Mouse (Mus musculus) left cerebral cortex, postnatal 25 days (tissue): ENCODE data around the gene Jup. TPM values are rescaled to one million over a fixed set of nuclear protein-coding genes. Genes with fewer than 3 reads are reported as not detected.

Experiments used
- DNase-seq, 2 experiments: peaks; one replicate each; pipeline ENCODE4 v3.0.0; 2022; ENCODE audit warnings: low spot score in 2 of 2, mixed read lengths in 1 of 2
- intact Hi-C: fragments of 180-260 bp; cut with DNase I; formaldehyde crosslinking; loops from one replicate; pipeline ENCODE4 v1.15.1; 2025
- total RNA-seq, 2 experiments: library from RNA; stranded (reverse); gene quantifications; 2 replicates each; pipeline ENCODE4 v1.2.3; 2021

Gene Jup
- total RNA-seq, 2 experiments from 2014 or later = 44.2 to 45.4 TPM

GRCm38 (mm10) chr11:100392958-100393357 lies 4.6 kb downstream of the Jup start:
- peak in 1 of 2 experiments; percentile 65 for DNase-seq
- intact Hi-C loops = no loop called here

- intact Hi-C loops = no loop called here
- no peak for DNase-seq
Measured at GRCm38 (mm10) chr11:100391884-100392345, 5.6 kb downstream of the Jup start.

DNA sequence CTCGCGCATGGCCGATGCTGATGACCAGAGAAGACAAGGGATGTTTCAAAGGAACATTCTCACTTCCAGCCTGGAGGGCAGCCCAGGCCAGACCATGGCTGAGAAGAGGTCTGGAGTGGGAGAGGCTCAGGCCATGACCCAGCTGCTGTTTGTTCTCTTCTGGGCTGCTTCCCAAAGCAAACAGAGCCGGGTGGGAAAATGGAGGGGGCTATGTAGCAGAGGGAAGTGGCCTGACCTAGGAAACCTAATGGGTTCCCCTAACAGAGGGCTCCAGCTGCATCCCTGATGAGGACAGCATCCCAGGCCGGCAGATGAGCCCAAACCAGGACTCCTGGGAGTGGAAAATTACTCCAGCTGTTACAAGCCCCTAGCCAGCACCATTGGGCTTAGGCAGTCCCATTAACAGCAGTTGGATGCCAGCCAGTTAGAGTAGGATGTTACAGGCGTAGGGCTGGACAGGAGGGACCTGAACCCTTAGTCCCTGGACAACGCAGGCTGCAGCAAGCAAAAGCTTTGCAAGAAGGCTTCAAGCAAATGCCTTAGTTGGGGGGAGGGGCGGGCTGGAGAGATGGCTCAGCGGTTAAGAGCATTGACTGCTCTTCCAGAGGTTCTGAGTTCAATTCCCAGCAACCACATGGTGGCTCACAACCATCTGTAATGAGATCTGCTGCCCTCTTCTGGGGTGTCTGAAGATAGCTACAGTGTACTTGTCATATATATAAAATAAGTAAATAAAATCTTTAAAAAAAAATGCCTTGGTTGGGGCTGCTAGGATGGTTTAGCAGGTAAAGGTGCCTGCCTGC lies 6.3 kb downstream of the Jup start:
- DNase-seq = peak in 1 of 2 experiments; percentile 47
- intact Hi-C loops = no loop called here

DNA sequence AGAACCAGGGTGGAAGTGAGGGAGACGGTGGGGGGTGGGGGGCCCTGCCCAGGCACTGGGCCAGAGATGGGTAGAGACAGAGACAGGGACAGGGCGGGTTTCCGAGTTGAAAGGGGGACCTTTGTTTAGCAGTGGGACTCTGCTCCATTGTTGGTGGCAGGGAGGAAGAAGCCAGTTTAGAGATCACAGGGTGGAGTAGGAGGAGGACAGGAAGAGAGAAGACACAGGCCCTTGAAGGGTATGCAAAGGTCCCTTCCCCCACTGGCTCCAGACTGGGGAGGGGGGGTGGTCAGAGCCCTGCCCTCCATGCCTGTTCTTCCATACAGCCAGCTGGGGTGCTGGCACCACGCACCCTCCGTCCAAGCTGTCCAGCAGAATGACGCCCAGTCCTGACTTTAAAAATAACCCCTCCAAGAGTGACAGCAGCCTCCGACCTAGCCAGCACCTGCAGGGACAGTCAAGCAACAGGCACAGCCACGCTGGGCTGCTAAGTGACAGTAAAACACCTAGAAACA lies 7.6 kb downstream of the Jup start:
- intact Hi-C loops = no loop called here

GRCm38 (mm10) chr11:100388588-100388987 lies 9.0 kb downstream of the Jup start:
- DNase-seq = no peak
- intact Hi-C loops = no loop called here

More for the DNA sequence above, 7.6 kb downstream of the Jup start:
- no peak for DNase-seq

GRCm38 (mm10) chr11:100387589-100388375 lies 9.8 kb downstream of the Jup start:
- DNase-seq = peak in 1 of 2 experiments; percentile 59
- intact Hi-C loops = no loop called here

DNA sequence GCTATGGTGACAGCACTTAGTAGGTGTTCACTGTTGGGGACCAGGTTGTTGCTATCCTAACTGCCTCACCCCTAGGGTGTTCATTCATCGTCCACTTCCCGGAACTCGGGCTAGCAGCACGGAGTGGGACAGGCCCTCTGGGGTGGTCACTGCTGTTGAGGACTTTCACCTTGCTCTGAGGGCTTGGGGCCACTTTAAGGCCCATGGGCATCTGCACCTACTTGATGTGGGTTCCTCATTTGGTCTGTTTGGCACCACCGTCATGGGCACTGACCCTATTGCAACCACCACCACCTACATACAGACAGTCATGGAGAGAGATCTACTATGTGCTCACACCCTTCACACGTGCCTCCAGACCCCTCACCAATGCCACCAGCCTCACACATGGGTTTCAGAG lies 10.5 kb downstream of the Jup start:
- DNase-seq = no peak

GRCm38 (mm10) chr11:100386586-100386985 lies 11.0 kb downstream of the Jup start:
- intact Hi-C loops = no loop called here
- DNase-seq = no peak

More for the DNA sequence above, 10.5 kb downstream of the Jup start:
- intact Hi-C loops = no loop called here

GRCm38 (mm10) chr11:100385016-100385415 lies 12.5 kb downstream of the Jup start:
- intact Hi-C loops = no loop called here
- DNase-seq = no peak

DNA sequence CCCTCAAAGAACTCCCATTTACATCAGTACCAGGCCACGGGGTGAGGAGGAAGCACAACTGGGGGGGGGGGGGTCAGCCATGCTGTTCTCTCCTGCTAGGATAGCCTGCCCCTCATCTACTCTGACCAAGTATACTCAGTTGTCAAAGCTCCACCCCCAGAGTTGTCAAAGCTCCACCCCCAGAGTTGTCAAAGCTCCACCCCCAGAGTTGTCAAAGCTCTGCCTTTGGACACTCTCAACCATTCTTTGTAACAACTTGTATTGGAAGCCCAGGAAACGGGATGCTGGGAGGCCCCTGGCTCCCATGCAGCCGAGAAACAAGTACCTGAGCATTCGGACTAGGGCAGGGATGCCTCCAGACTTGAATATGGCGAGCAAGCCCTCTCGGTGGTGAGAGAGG lies 14.9 kb downstream of the Jup start:
- no peak for DNase-seq
- intact Hi-C loops = no loop called here

- intact Hi-C loops = no loop called here
- no peak for DNase-seq
Measured at GRCm38 (mm10) chr11:100379311-100379710, 18.3 kb downstream of the Jup start.

DNA sequence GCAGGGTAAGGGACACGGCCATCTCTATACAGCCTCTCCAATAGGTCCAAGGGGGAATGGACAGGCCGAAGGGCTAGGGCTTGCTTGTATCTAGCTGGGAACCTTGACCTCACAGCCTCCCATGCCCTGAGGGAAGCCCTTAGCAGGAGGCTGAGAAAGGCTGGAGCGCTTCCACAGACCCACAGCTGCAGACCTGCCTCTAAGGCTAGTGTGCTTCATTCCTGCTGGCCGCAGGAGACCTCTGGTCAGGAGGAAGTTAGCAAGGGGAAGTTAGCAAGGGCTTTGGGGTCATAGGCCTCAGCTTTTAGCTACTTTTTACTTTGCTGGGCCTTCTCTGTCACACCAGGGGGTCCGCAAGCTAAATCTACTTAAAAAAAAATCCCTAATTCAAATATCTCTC lies 19.1 kb downstream of the Jup start:
- DNase-seq = no peak
- intact Hi-C loops = no loop called here

DNA sequence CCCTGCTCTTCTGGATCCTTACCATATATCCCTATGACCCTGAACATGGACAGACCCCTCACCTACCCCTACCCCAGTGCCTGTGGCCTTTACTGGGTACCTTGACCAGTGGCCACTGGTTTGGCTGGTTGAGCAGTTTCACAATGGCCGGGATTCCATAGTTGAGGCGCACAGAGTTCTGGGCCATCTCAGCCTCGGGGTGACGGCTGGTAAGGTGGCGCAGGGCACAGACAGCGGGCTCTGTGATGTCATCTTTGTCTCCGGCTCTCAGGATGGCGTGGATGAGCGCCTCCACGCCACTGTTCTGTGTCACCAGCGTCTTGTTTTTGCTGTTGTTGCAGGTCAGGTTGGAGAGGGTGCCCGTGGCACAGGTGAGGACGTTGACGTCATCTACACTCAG lies 19.6 kb downstream of the Jup start:
- DNase-seq = no peak
- intact Hi-C loops = no loop called here

DNA sequence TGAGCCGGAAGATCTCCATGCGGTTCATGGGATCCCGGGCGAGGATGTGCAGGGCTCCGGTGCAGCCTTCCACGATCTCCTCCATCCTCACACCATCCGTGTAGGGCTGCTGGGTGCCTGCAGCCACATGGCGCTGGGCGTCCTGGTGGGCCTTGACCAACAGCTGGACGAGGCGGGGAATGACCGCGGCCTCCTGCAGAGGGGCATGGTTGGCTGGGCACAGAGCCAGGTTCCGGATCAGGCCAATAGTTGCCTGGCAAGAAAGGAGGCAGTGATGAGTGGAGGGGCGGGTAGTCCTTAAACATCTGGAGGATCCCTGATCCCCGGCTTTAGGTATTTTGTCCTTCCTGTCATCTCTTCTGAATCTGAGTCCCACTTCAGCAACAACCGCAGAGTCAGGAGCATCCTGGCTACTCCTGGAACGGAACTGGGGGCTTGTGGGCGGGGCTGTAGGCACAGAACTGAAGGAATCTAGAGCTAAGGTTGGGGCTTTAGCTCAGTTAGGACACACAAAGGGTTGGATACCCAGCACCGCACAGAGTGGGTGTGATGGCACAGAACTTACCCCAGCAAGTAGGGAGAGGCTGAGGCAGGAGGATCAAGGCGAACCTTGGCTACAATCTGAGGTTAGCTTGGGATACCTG lies 20.7 kb downstream of the Jup start:
- intact Hi-C loops = no loop called here
- DNase-seq = no peak

DNA sequence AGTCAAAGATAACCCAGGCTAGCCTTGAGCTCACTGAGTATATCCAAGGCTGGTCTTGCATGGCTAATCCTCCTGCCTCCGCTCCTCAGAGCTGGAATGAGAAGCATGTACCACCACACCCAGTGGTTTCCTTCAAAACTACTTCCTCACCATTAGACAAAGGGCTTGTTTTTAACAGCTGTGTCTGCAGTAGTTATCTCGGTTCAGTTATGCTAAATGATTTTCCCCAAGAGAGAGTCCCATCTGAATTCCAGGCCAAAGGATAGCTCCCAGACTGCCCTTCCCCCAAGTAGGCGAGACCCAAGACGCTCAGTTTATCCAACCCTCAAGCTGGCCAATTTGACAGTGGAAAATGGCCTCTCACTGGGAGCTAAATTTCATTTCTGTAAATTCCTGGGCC lies 21.6 kb downstream of the Jup start:
- intact Hi-C loops = no loop called here
- no peak for DNase-seq

DNA sequence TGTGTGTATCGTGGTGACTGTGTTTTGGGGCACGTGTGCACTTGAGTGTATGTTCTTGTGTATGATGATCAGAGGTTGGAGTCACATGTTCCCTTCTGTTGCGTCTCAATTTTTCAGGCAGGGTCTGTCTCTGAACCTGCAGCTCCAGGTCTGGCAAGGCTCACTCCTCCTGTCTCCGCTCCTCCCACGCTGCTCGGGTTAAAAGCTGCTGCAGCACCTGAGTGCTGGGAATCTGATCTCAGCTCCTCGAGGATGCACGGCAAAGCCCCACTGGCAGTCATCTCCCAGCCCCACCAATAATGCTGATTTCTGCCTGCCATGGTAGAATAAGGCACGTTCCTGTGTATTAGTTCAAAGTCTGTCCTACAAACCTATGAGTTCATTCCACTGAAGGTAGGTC lies 22.4 kb downstream of the Jup start:
- intact Hi-C loops = no loop called here

DNA sequence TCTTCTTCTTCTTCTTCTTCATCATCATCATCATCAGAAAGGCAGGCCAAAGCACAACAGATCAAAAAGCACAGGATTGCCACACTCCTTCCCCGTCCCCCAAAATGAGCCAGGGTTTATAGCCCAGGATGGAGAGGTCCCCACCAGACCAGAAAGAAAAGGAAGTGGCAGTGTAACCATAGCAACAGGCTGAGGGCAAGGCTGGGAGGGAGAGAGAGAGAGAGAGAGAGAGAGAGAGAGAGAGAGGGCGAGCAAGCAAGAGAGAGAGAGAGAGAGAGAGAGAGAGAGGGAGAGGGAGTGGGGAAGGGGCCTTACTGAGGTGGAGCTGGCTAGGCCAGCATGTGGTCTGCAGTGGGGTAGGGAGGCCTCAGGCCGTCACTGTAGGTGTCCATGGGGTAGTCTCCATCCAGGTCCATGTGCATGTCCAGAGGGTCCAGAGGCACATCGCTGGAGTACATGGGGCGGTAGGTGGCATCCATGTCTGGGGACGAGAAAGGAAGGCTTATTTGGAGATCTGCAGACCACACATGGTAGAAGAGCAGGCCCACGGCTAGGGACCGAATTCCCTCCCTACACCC lies 25.5 kb downstream of the Jup start:
- intact Hi-C loops = no loop called here
- DNase-seq = no peak

More for the DNA sequence above, 22.4 kb downstream of the Jup start:
- DNase-seq = no peak

DNA sequence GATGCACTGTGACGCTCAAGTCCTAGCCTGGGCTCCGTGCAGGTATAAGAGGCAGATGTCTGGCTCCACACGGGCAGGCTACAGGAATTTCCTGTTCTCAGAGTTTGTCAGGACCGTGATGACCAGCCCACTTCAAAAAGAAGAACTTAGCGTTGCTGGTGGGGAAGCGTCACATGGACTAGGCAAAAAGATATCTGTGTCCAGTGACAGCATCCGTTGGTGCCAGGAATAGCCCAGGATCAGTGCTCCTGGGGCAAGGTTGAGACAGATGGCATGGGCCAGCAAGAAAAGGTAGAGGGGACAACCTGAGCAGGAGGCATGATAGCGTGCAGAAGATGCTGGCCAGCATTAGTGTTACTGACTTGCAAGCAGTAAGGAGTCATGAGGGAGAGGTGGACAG lies 27.7 kb downstream of the Jup start:
- intact Hi-C loops = no loop called here
- DNase-seq = no peak

DNA sequence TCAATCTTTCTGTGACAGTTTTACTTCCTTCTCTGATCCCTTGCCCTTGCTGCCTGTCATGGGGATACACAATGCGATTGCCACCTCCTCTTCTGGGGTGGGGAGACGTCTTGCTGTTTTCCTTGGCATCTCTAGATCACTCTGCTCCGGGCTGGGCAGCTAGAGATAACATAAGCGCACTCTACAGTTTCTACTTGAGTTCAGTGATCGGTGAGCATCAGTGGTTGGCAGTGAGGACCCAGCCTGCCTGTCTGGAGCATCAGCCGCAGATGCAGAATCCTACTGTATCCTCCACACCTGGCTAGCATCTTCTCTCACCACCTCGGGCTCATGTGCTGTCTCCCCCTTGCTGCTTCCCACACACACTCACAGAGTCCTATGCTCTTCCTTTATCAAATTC lies 28.4 kb downstream of the Jup start:
- intact Hi-C loops = no loop called here

More for the DNA sequence above, 28.4 kb downstream of the Jup start:
- DNase-seq = no peak
